Mouse (Mus musculus): ENCODE measurements at regions not wholly inside any gene's neighbourhood (a gene's known extent, or its start where the extent isn't known, plus 50 kb on each side); places are given as distances from the start of the nearest gene placed in this dataset.

GRCm38 (mm10) chr10:117517800-117518770, 111.2 kb upstream of the Cpm start:
- no peak for ATAC-seq (ENCODE audit: poor library complexity, severe bottlenecking)

DNA sequence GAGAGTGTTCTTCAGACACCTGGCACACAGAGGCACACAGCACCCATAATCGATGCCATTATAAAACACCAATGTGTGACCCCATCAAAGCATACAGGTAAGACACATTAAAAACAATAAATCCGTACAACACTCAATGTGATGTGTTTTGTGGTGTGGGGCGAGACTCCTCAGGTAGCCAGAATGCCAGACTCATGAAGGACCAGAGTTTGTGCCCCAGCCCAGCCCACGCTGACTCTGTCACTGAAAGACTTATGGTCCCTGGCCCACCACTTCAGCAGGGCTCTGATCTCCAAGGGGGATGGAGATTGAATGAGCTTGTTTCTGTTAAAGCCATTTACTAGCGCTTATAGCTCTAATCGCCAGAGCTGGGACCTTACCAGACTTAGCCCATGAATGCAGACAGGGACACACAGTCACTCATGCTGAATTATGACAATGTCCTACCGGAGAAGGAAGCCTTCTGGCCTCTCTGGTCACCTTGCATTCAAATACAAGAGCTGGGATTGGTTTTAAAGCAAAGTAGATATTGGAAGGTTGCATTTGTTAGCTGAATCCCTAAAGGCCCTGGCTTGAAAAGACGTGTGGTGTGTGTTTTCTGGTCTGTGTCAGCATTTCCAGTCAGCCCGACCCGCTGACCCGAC, 112.1 kb upstream of the Cpm start:
- ATAC-seq (ENCODE audit: poor library complexity, severe bottlenecking), result no peak

DNA sequence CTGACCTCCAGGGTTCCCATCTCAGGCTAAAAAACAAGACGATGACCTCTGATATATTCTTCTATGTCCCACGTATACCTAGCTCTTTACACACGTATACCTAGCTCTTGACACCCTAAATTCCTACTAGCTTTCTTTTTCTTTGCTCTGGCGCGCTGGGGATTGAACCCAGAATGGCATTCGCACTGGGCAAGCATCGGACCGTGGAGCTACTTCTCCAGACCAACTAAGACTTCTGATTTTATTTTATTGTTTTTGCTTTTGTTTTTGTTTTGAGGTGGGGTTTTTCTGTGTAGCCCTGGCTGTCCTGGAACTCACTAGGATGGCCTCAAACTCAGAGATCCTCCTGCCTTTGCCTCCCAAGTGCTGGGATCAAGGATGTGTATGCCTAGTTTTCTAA, 112.8 kb upstream of the Cpm start:
- ATAC-seq (ENCODE audit: poor library complexity, severe bottlenecking), result no peak

DNA sequence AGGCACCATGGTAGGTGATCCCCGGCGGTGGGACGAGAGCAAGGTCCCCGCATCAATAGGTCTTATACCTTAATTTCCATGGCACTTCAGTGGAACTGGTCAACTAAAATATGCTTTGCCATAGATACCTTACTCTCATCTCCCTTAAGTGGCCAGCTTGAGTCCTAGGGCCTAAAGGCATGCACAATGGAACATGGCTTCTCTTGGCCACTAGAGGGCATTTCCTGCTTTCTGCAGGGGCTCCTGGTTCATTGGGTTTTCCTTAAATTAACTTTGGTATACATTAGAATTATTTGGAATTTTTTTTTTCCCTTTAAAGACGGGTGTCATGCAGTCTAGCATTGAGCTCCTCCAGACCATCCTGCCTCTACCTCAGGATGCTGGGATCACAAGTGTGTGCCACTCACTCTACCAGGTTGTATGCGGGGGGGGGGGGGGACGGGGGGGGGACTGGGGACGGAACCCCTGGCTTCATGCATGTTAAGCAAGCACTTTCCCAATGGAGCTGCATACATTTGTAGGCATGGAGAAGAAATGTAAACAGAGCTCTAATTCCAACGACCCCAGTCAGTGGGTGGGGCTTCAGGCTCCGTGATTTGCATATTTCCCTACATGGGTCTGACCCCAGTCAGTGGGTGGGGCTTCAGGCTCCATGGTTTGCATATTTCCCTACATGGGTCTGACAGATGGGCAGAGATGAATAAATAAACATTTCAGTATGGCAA, 113.4 kb upstream of the Cpm start:
- ATAC-seq (ENCODE audit: poor library complexity, severe bottlenecking), result no peak

DNA sequence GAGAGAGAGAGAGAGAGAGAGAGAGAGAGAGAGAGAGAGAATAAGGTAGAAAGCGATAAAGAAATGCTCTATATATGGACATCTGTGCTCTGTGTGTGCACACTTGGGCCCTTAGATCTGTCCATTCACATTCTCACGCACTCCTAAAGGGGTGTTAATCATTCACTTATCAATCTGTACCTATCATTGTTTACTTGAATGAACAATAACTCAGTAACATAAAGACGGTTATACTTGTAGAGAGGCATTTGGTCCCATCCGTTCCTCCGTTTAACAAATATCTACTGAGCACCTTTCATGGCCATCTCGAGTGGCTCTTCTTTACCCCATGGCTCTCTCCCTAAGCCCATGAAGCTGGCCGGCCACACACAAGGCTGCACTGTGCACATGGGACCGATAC, 114.3 kb upstream of the Cpm start:
- no peak for ATAC-seq (ENCODE audit: poor library complexity, severe bottlenecking)

DNA sequence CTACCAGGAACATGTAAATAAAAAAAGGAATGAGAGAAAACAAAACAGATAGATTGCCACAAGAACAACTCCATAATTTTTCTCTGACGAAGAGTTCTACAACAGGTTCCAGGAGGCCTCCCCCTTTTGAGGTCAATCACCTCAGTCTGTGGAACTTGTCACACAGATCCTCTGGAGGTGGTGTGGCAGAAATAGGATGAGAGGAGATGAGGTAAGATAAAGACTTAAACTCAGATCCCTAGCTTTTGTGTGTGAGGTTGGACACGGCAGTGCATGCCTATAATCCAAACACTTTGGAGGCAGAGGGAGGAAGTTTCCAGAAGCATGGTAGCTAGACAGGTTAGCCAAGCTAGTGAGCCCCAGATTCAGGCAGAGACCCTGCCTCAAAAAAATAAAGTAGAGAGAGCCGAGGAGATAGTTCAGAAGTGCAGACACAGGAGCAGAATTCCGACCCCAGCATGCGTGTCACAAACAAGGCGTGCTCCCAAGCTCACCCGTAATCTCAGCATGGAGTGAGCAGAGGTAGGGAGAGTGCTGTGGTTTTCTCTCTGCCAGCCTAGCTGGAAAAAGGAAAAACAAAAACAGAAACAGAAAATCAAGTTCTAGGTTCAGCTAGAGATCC, 115.3 kb upstream of the Cpm start:
- no peak for ATAC-seq (ENCODE audit: poor library complexity, severe bottlenecking)

- no peak for ATAC-seq (ENCODE audit: poor library complexity, severe bottlenecking)
Observed at GRCm38 (mm10) chr10:117512424-117513257, 116.7 kb upstream of the Cpm start.

DNA sequence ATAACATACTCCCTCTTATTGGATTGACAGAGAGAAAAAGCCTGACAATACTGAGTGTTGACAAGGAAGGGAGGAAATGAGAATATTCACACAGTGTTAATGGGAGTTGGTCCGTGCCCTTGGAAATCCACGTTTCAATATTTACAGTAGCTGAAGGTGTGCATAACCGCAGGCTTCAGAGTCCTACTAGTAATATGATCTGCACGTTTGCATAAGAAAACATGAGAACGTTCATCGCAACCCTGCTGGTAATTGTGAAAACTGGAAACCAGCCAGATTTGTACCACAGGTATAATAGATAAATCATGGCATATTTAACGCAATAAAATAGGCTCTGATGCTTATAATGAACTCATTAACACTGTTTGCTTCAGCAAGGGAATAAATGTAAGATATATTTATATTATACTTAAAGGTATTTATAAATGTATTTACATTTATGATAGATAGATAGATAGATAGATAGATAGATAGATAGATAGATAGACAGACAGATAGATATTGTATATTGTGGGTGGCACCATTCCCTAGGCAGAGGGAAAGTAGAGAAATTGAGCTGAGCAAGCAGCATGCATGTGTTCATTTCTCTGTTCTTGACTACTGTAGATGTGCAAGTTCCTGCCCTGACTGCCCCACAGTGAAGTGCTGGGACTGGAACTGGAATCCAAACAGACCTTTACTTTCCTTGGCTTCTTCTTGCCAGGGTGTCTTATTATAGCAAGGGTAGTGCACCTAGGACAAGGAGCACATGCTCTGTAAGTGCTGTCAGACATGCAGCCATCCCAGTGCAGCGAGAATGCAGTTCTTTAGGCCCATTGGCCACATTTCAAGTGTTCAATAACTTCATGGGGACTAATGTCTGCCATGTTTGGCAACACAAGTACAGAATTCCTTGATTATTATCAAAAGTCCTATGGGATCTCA, 117.6 kb upstream of the Cpm start:
- ATAC-seq (ENCODE audit: poor library complexity, severe bottlenecking), result no peak

GRCm38 (mm10) chr10:117510529-117511482, 118.5 kb upstream of the Cpm start:
- no peak for ATAC-seq (ENCODE audit: poor library complexity, severe bottlenecking)

DNA sequence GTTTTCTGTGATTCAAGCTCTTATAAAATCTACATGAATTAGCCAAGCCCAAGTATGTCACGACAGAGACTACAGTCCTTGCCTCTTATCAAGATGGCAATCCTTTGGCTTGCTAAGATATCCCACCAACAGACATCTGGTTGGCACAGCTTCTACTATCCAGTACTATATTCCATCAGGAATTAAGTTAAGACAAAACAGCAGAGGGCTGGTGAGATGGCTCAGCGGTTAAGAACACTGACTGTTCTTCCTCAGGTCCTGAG, 119.1 kb upstream of the Cpm start:
- ATAC-seq (ENCODE audit: poor library complexity, severe bottlenecking), result no peak

GRCm38 (mm10) chr10:117509431-117510223, 119.7 kb upstream of the Cpm start:
- no peak for ATAC-seq (ENCODE audit: poor library complexity, severe bottlenecking)

DNA sequence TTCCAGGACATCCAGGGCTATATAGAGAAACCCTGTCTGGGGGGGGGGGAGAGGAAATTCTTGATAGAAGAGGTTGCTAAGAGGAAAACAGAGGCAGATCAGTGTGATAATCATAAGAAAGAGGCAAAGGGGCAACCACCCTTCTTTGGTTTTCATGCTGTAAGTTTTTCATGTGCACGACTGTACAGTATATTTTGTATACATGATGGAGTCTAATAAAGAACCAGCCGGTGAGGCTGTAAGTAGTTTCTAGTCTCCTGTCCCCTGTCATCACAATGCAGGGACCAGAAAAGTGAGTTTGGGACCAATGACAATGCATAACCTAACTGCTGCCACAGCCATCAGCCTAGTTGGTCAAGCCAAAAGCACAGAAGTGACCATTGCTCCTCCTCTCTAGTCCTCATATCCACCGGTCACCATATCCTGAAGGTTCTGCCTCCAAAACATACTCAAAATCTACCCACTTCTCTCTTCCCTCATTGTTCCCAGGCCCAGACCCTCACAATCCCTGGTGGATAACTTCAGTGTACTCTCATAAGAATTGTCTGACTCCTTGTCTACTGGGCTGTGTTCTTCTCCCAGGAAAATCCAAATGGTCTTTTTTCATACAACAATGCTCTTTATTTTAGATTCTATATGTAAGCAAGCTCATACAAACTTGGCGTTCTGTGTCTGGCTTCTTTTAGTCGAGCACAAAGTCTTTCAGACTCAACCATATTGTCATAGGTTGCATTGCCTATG, 122.9 kb upstream of the Cpm start:
- no peak for ATAC-seq (ENCODE audit: poor library complexity, severe bottlenecking)

- no peak for ATAC-seq (ENCODE audit: poor library complexity, severe bottlenecking)
Observed at GRCm38 (mm10) chr10:117505529-117505928, 123.8 kb upstream of the Cpm start.

DNA sequence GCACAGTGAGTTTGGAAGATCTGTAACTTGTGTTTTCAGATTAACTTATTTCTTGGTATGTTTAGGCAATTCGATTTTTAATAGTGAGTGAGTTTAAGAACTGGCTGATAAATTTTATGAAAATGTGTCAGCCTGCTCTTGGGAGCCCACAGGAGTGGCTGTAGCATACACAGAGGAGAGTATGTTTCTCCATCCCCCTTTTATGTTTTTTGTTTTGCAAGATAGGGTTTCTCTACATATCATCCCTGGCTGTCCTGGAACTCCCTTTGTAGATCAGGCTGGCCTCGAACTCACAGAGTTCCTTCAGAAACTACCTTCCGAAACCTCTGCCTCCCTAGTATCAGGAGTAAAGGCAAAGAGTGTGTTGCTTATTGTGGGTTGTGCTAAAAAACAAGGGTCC, 124.2 kb upstream of the Cpm start:
- ATAC-seq (ENCODE audit: poor library complexity, severe bottlenecking), result no peak

DNA sequence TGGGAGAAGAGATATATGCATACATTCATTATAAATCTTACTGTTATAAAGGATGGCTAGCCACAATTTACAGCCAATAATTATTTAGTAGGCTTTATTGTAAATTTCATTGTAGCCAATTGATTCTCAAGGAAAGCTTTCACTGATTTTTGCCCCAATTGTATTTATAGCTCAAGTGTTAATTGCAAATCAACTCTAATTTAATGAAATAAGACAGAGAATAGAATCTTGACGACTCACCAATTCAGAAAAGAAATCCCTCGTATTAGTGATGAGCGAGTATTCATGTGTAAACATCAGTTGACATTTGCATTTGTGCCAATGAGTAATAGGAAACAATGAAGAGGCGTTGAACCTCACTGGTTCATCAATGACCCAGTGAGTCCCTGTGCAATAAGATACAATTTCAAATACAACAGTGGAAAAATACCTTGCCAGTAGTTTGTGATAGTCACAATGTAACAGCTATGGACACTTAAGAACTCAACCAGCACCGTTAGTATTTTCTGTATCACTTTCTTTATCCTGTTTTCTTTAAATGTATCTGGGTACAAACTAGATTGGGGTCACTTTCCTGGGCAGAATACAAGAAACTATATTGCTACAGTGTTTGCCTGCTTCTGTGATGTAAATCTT, 124.6 kb upstream of the Cpsf6 start:
- no peak for ATAC-seq (ENCODE audit: poor library complexity, severe bottlenecking)

All from megakaryocyte, adult 5-6 weeks (primary cell).